Mouse (Mus musculus) gastrocnemius, postnatal 36 days (tissue): ENCODE data around the gene Clip1. TPM values are rescaled to one million over a fixed set of nuclear protein-coding genes. Genes with fewer than 3 reads are reported as not detected.

ENCODE experiments used
- total RNA-seq, 2 experiments: library from RNA; stranded (reverse); gene quantifications; 2 replicates each; pipeline ENCODE4 v1.2.3; 2021

The Clip1 gene
- total RNA-seq, 2 experiments from 2014 or later, result 264 to 276 TPM

Other genes starting within 250 kb of the Clip1 start
- gene Lrrc43, start 195.3 kb downstream of the Clip1 start, total RNA-seq, result not detected
- not detected for gene Il31, start 195.1 kb downstream of the Clip1 start, total RNA-seq
- gene B3gnt4, start 174.2 kb downstream of the Clip1 start, total RNA-seq, result not detected
- gene Diablo, start 160.4 kb downstream of the Clip1 start, total RNA-seq, result 10 to 100 TPM; 36.1 to 39.0 TPM
- gene Gm49027, start 159.1 kb downstream of the Clip1 start, total RNA-seq, result not detected
- gene Vps33a, start 111.6 kb downstream of the Clip1 start, total RNA-seq, result 10 to 100 TPM; 28.6 to 31.1 TPM
- gene Zcchc8, start 36.5 kb upstream of the Clip1 start, total RNA-seq, result 10 to 100 TPM in 1 of 2 experiments, 1 to 10 TPM in 1; 9.9 to 17.6 TPM
- gene Rsrc2, start 64.8 kb upstream of the Clip1 start, total RNA-seq, result 10 to 100 TPM; 30.2 to 40.5 TPM
- under 1 TPM; 0.69 to 0.92 TPM for gene Kntc1, start 65.1 kb upstream of the Clip1 start, total RNA-seq
- under 1 TPM in 1 of 2 experiments, not detected in 1; 0.22 TPM for gene Hcar2, start 180.9 kb upstream of the Clip1 start, total RNA-seq
- under 1 TPM in 1 of 2 experiments, not detected in 1; 0.54 TPM for gene Hcar1, start 195.4 kb upstream of the Clip1 start, total RNA-seq
- gene Denr, start 222.6 kb upstream of the Clip1 start, total RNA-seq, result 10 to 100 TPM; 40.7 to 42.5 TPM
- under 1 TPM in 1 of 2 experiments, not detected in 1; 0.47 TPM for gene Gm43518, start 242.8 kb upstream of the Clip1 start, total RNA-seq
- gene Ccdc62, start 246.1 kb upstream of the Clip1 start, total RNA-seq, result 1 to 10 TPM; 1.1 to 1.6 TPM